Mouse (Mus musculus): ENCODE data around the gene D730048I06Rik. TPM values are rescaled to one million over a fixed set of nuclear protein-coding genes. Genes with fewer than 3 reads are reported as not detected.
"Not testable (repeated sequence)": the region's sequence is repeated elsewhere in the genome, so short reads cannot be mapped to it uniquely, and the experiment has no call there.

Gene D730048I06Rik
- not detected for total RNA-seq (2021)
- long read RNA-seq, experiment 1, result 0 reads
- long read RNA-seq, experiment 2, result 0 reads

DNA sequence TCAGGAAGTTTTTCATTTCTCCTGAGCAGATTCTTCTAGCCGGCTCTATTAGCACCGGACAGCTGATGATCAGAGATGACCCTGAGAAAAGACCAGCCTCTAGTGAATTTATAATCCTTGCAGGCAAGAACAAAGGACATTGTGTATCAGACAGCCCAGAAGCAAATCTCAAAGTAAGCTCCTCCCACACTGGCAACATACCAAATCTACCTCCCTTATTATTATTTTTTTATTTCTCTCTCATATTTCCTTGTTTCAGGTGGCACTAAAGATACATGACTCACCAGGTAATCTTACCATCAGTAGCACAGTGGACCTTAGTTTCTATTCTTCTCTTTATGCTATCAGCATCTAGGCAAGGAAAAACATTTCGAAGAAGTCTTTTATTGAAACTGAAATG lies at the start of gene D730048I06Rik, which contains the start of gene Gm27235:
TSS of gene D730048I06Rik (minus strand) at position 112 of the 400 bp plus-strand sequence.
TSS of gene Gm27235 (minus strand) at position 101 of the 400 bp plus-strand sequence.
- DNase-seq (ENCODE audit: low spot score in 2 of 2), result no peak

DNA sequence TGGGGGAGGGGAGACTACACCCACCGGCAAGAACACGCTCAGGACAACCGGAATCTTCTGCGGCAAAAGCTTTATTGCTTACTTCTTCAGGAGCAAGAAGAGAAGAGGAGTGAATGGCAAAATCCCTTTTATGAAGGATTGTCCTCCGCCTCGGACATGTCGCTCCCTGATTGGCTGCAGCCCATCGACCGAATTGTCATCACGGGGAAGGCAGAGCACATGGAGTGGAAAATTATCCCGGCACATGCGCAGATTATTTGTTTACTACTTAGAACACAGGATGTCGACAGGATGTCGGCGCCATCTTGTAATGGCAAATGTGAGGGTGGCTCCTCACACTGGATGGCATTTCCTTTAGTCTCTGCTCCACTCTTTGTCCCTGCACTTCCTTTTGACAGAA lies 28.0 kb upstream of the D730048I06Rik start:
- not testable (repeated sequence) for DNase-seq (ENCODE audit: low spot score in 2 of 2)

DNA sequence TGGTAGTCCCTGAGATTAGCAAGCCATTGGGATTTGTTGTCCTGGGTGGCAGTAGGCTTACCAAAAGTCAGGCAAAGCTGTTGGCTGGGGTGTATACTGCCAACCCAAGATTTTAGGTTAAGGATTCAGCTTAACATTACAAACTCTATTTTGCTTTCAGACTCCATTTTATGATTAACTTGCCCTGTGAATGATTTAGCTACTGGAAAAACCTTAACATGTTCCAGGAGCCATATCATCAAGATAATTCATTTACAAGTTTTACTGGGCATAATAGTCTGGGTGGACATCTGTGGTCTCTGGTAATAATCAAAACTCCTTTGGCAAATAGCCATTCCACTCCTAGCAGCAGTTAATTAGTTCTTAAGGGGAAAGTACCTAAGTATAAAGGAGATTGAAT lies 8.2 kb upstream of the D730048I06Rik start:
- no peak for DNase-seq (ENCODE audit: low spot score in 2 of 2)

DNA sequence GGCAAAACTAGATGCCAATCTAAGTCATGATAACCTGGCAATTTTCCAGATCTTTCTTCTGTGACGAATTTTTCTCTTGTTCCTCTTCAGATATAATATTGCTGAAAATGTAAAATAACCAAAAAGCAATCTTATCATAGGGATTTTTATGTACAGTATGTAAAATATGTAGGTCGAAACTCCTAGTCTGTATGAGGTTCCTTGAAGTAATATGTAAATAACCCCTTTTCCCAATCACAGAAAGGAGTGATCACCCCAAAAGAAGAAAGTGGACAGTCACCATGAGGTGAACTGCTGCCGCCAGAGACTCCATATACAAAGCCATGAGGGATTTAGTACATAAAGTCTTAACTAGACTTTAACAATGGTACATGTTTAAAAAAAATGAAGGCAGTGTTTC lies 11.9 kb downstream of the D730048I06Rik start, which contains the start of gene Gm17727:
TSS of gene Gm17727 (minus strand) at position 101 of the 400 bp plus-strand sequence.
- DNase-seq (ENCODE audit: low spot score in 2 of 2), result no peak

GRCm38 (mm10) chr9:35756843-35757242 lies 33.1 kb downstream of the D730048I06Rik start:
- DNase-seq (ENCODE audit: low spot score in 2 of 2), result no peak

GRCm38 (mm10) chr9:35740749-35741148 lies 49.2 kb downstream of the D730048I06Rik start, which contains the start of gene Gm17677:
TSS of gene Gm17677 (plus strand) at chr9:35741049.
- no peak for DNase-seq (ENCODE audit: low spot score in 2 of 2)

Other genes with a start within 250 kb of the D730048I06Rik start
- gene Ddx25, start 231.6 kb downstream of the D730048I06Rik start, total RNA-seq (2021), result 10 to 100 TPM; 17.7 to 18.4 TPM
- 10 to 100 TPM; 12.0 to 12.1 TPM for gene Pus3, start 231.5 kb downstream of the D730048I06Rik start, total RNA-seq (2021)
- gene Pate2, start 219.8 kb downstream of the D730048I06Rik start, total RNA-seq (2021), result under 1 TPM; 0.93 to 0.98 TPM
- gene Hyls1, start 219.7 kb downstream of the D730048I06Rik start, total RNA-seq (2021), result 1 to 10 TPM; 9.0 to 9.1 TPM
- gene Pate4, start 178.2 kb downstream of the D730048I06Rik start, total RNA-seq (2021), result not detected
- gene Pate3, start 141.9 kb downstream of the D730048I06Rik start, total RNA-seq (2021), result not detected
- not detected for gene Pate1, start 102.7 kb downstream of the D730048I06Rik start, total RNA-seq (2021)
- gene Gm17677, start 49.1 kb downstream of the D730048I06Rik start, total RNA-seq (2021), result not detected
- gene Gm17727, start 12.0 kb downstream of the D730048I06Rik start, total RNA-seq (2021), result not detected
- not detected for gene Gm27235, start within 50 bp of the D730048I06Rik start, total RNA-seq (2021)
- gene 9230110F15Rik, start 54.0 kb upstream of the D730048I06Rik start, total RNA-seq (2021), result not detected
- not detected for gene 9230113P08Rik, start 118.3 kb upstream of the D730048I06Rik start, total RNA-seq (2021)

All from left cerebral cortex, adult 18-20 months (tissue).